Mouse (Mus musculus) limb, embryonic 13.5 days (tissue): ENCODE measurements around the gene Mertk. TPM values are rescaled to one million over a fixed set of nuclear protein-coding genes. Genes with fewer than 3 reads are reported as not detected.
A peak's percentile ranks its signal among the peaks of the same experiment; 100 is the strongest.

Source experiments
- ATAC-seq: fragments of 200-750 bp; cut with Nextera tagmentation; 2 replicates; pipeline ENCODE4 v1.8.0; 2017; ENCODE audit warnings: low read depth, moderate number of reproducible peaks, moderate TSS enrichment; ENCODE audit not compliant: low FRiP score
- H3K27ac ChIP-seq: fragments of 300-500 bp; sonication (generic); 2 replicates; pipeline ENCODE4 v1.5.1; 2015; ENCODE audit warnings: inconsistent platforms, mild to moderate bottlenecking, moderate library complexity
- H3K27me3 ChIP-seq: fragments of 300-500 bp; sonication (generic); 2 replicates; pipeline ENCODE4 v1.6.1; 2015; ENCODE audit warnings: mild to moderate bottlenecking, inconsistent platforms
- H3K36me3 ChIP-seq: fragments of 300-500 bp; sonication (generic); 2 replicates; pipeline ENCODE4 v1.6.1; 2015; ENCODE audit warnings: inconsistent platforms, mild to moderate bottlenecking, moderate library complexity
- H3K4me1 ChIP-seq: fragments of 300-500 bp; sonication (generic); 2 replicates; pipeline ENCODE4 v1.6.1; 2015; ENCODE audit warnings: inconsistent platforms
- H3K4me2 ChIP-seq: fragments of 300-500 bp; sonication (generic); replicated peaks from 2 replicates; pipeline ENCODE4 v1.6.1; 2015; ENCODE audit warnings: inconsistent platforms, mild to moderate bottlenecking, moderate library complexity
- H3K4me3 ChIP-seq: fragments of 300-500 bp; sonication (generic); 2 replicates; pipeline ENCODE4 v1.5.1; 2015; ENCODE audit warnings: moderate library complexity, mild to moderate bottlenecking, inconsistent platforms
- H3K9ac ChIP-seq: fragments of 300-500 bp; sonication (generic); 2 replicates; pipeline ENCODE4 v1.6.1; 2015; ENCODE audit warnings: mild to moderate bottlenecking, inconsistent platforms
- H3K9me3 ChIP-seq: fragments of 300-500 bp; sonication (generic); 2 replicates; pipeline ENCODE4 v1.6.1; 2016; ENCODE audit warnings: inconsistent platforms
- WGBS: fragments of 180-500 bp; shearing (Covaris S2); methylation state at CpG from one replicate; pipeline ENCODE4 v1.1.7; 2015; 5-methylcytosine and 5-hydroxymethylcytosine counted together
- polyA plus RNA-seq: library from polyadenylated mRNA; unstranded; fragments of >200 nt; fragmentation: Nextera tagmentation; extraction: Ambion mirVana; gene quantifications from 2 replicates; pipeline ENCODE4 v1.2.1, GENCODE M21; 2015

Gene Mertk
- polyA plus RNA-seq, 1 experiment from 2014 or later = 15.6 TPM

- Histone ChIP-seq H3K4me1 (0 out of 2 replicates have a peak, but pooled peaks cover 3% of the 10 kb centered on the region), H3K4me3 (no peak overlapping the region), H3K9ac (no peak overlapping the region), H3K36me3 (no peaks in the 10 kb centered on the region), H3K27me3 (no peaks in the 10 kb centered on the region), H3K4me2 (no peak overlapping the region), H3K9me3 (no peaks in the 10 kb centered on the region), H3K27ac (no peak overlapping the region)
- no peak for ATAC-seq
- 27% methylated on average over 2 of the region's 2 CpGs for WGBS
Measured at GRCm38 (mm10) chr2:128812761-128813160, 114.0 kb downstream of the Mertk start.

- H3K9me3 ChIP-seq = no peaks in the 10 kb centered on the region
- no peak overlapping the region for H3K4me2 ChIP-seq
- 59% methylated on average over 1 of the region's 1 CpGs for WGBS
- H3K36me3 ChIP-seq = no peaks in the 10 kb centered on the region
- H3K27me3 ChIP-seq = no peaks in the 10 kb centered on the region
- no peak overlapping the region for H3K4me3 ChIP-seq
- peaks cover 16% of the 10 kb centered on the region for H3K4me1 ChIP-seq
- H3K27ac ChIP-seq = no peak overlapping the region
- H3K9ac ChIP-seq = no peak overlapping the region
- no peak for ATAC-seq
Measured at GRCm38 (mm10) chr2:128816311-128816710, 117.6 kb downstream of the Mertk start.

- Histone ChIP-seq H3K36me3 (no peaks in the 10 kb centered on the region), H3K4me2 (peak overlapping the region; percentile 85), H3K4me1 (peaks cover 19% of the 10 kb centered on the region), H3K9ac (no peak overlapping the region), H3K9me3 (no peaks in the 10 kb centered on the region), H3K27ac (peak overlapping the region; percentile 34; the same call in 1 of the 2 replicates), H3K4me3 (peak overlapping the region; percentile 76), H3K27me3 (no peaks in the 10 kb centered on the region)
- no peak for ATAC-seq
- 33% methylated on average over 6 of the region's 6 CpGs for WGBS
Measured at GRCm38 (mm10) chr2:128816916-128817315, 118.2 kb downstream of the Mertk start.

- Histone ChIP-seq H3K4me3 (peak overlapping the region; percentile 76), H3K36me3 (no peaks in the 10 kb centered on the region), H3K4me2 (peak overlapping the region; percentile 85), H3K9ac (no peak overlapping the region), H3K9me3 (no peaks in the 10 kb centered on the region), H3K27me3 (no peaks in the 10 kb centered on the region), H3K4me1 (peaks cover 19% of the 10 kb centered on the region), H3K27ac (peak overlapping the region; percentile 88)
- ATAC-seq = no peak
- WGBS = under 1% methylated on average over 7 of the region's 7 CpGs
Measured at GRCm38 (mm10) chr2:128817387-128817785, 118.6 kb downstream of the Mertk start.

GRCm38 (mm10) chr2:128817786-128818681, 119.3 kb downstream of the Mertk start, which contains the start of gene Tmem87b:
Gene Tmem87b, plus strand, starts transcription at chr2:128818118.
- under 1% methylated on average over 59 of the region's 59 CpGs for WGBS
- Histone ChIP-seq H3K27ac (peak within 1 kb of the TSS; percentile 88), H3K27me3 (no peaks in the 10 kb centered on the region), H3K4me1 (peaks cover 19% of the 10 kb centered on the region), H3K4me2 (peak within 1 kb of the TSS; percentile 85), H3K9me3 (no peaks in the 10 kb centered on the region), H3K4me3 (peak within 1 kb of the TSS; percentile 76), H3K36me3 (no peaks in the 10 kb centered on the region), H3K9ac (peak within 1 kb of the TSS; percentile 82)
- peak; percentile 92 for ATAC-seq

- WGBS = 18% methylated on average over 14 of the region's 14 CpGs
- Histone ChIP-seq H3K27ac (peak overlapping the region; percentile 78; the same call in 1 of the 2 replicates), H3K36me3 (peaks cover 7% of the 10 kb centered on the region; the same call in 1 of the 2 replicates), H3K4me1 (peaks cover 19% of the 10 kb centered on the region), H3K4me3 (peak overlapping the region; percentile 76), H3K9me3 (no peaks in the 10 kb centered on the region), H3K9ac (peak overlapping the region; percentile 82), H3K4me2 (peak overlapping the region; percentile 85), H3K27me3 (no peaks in the 10 kb centered on the region)
- ATAC-seq = no peak
Measured at GRCm38 (mm10) chr2:128818956-128819643, 120.3 kb downstream of the Mertk start.

GRCm38 (mm10) chr2:128820631-128821030, 121.9 kb downstream of the Mertk start:
- H3K9me3 ChIP-seq = no peaks in the 10 kb centered on the region
- no peak overlapping the region for H3K9ac ChIP-seq
- H3K4me1 ChIP-seq = peaks cover 19% of the 10 kb centered on the region
- no peaks in the 10 kb centered on the region for H3K27me3 ChIP-seq
- ATAC-seq = no peak
- H3K36me3 ChIP-seq = peaks cover 15% of the 10 kb centered on the region; the same call in 1 of the 2 replicates
- H3K4me2 ChIP-seq = no peak overlapping the region
- H3K4me3 ChIP-seq = no peak overlapping the region
- no peak overlapping the region for H3K27ac ChIP-seq
- 76% methylated on average over 2 of the region's 2 CpGs for WGBS

- H3K9me3 ChIP-seq = no peaks in the 10 kb centered on the region
- WGBS = 94% methylated on average over 5 of the region's 5 CpGs
- no peak overlapping the region for H3K9ac ChIP-seq
- no peak for ATAC-seq
- no peak overlapping the region for H3K4me2 ChIP-seq
- H3K27me3 ChIP-seq = no peaks in the 10 kb centered on the region
- H3K27ac ChIP-seq = no peak overlapping the region
- peaks cover 35% of the 10 kb centered on the region for H3K36me3 ChIP-seq
- no peak overlapping the region for H3K4me3 ChIP-seq
- H3K4me1 ChIP-seq = peaks cover 16% of the 10 kb centered on the region
Measured at GRCm38 (mm10) chr2:128823893-128824292, 125.1 kb downstream of the Mertk start.

- H3K27me3 ChIP-seq = no peaks in the 10 kb centered on the region
- H3K9me3 ChIP-seq = no peaks in the 10 kb centered on the region
- 96% methylated on average over 1 of the region's 1 CpGs for WGBS
- ATAC-seq = no peak
- no peaks in the 10 kb centered on the region for H3K4me1 ChIP-seq
- no peak overlapping the region for H3K9ac ChIP-seq
- no peak overlapping the region for H3K4me2 ChIP-seq
- H3K4me3 ChIP-seq = no peak overlapping the region
- no peak overlapping the region for H3K27ac ChIP-seq
- H3K36me3 ChIP-seq = peaks cover 64% of the 10 kb centered on the region
Measured at GRCm38 (mm10) chr2:128827787-128828186, 129.0 kb downstream of the Mertk start.

- ATAC-seq = no peak
- H3K36me3 ChIP-seq = peaks cover 84% of the 10 kb centered on the region
- no peaks in the 10 kb centered on the region for H3K9me3 ChIP-seq
- H3K27me3 ChIP-seq = no peaks in the 10 kb centered on the region
- H3K4me3 ChIP-seq = no peak overlapping the region
- H3K27ac ChIP-seq = no peak overlapping the region
- no peak overlapping the region for H3K4me2 ChIP-seq
- WGBS = 91% methylated on average over 3 of the region's 3 CpGs
- no peak overlapping the region for H3K9ac ChIP-seq
- H3K4me1 ChIP-seq = no peaks in the 10 kb centered on the region
Measured at GRCm38 (mm10) chr2:128832611-128833010, 133.9 kb downstream of the Mertk start.

- Histone ChIP-seq H3K4me1 (no peaks in the 10 kb centered on the region), H3K9me3 (no peaks in the 10 kb centered on the region), H3K9ac (no peak overlapping the region), H3K4me3 (no peak overlapping the region), H3K36me3 (peaks cover 87% of the 10 kb centered on the region), H3K27me3 (no peaks in the 10 kb centered on the region), H3K27ac (no peak overlapping the region), H3K4me2 (no peak overlapping the region)
- ATAC-seq = no peak
- WGBS = 93% methylated on average over 2 of the region's 2 CpGs
Measured at GRCm38 (mm10) chr2:128833035-128833434, 134.3 kb downstream of the Mertk start.

GRCm38 (mm10) chr2:128833435-128833834, 134.7 kb downstream of the Mertk start:
- H3K4me2 ChIP-seq = no peak overlapping the region
- peaks cover 86% of the 10 kb centered on the region for H3K36me3 ChIP-seq
- no peaks in the 10 kb centered on the region for H3K9me3 ChIP-seq
- H3K27ac ChIP-seq = no peak overlapping the region
- 92% methylated on average over 2 of the region's 2 CpGs for WGBS
- no peaks in the 10 kb centered on the region for H3K27me3 ChIP-seq
- no peak for ATAC-seq
- H3K4me1 ChIP-seq = no peaks in the 10 kb centered on the region
- H3K4me3 ChIP-seq = no peak overlapping the region
- H3K9ac ChIP-seq = no peak overlapping the region
